Mouse (Mus musculus) T-cell, adult 2 months (primary cell): ENCODE data around the gene Tspan15.

ENCODE experiments used
- DNase-seq: peaks from one replicate; pipeline ENCODE4 v3.0.0; 2022; ENCODE audit warnings: low spot score

The Tspan15 gene

GRCm38 (mm10) chr10:62230708-62231394 is at the start of gene Tspan15:
Tspan15 (minus strand) TSS chr10:62231251.
- peak; percentile 13 for DNase-seq

- no peak for DNase-seq
Observed at GRCm38 (mm10) chr10:62279671-62280070, 48.6 kb upstream of the Tspan15 start.

DNA sequence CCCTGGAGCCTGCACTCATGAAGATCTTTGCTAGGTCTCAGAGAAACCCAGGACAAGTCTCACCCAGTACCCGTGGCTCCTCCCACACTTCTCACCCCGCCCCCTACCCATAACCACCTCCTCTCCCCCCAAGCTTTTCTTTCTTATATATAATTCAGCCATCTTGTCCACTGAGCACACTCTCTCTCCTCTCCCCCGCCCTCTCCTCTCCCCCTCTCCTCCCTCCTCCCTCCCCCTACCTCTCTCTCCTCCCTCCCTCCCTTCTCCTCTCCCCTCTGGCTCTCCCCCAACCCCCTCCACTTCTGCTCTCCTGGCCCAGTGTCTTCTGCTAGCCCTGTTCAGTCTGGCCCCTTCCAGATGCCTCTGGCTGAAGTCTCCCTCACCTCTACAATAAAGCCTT is 48.0 kb upstream of the Tspan15 start:
- no peak for DNase-seq

GRCm38 (mm10) chr10:62277499-62278293 is 46.6 kb upstream of the Tspan15 start:
- DNase-seq: no peak

DNA sequence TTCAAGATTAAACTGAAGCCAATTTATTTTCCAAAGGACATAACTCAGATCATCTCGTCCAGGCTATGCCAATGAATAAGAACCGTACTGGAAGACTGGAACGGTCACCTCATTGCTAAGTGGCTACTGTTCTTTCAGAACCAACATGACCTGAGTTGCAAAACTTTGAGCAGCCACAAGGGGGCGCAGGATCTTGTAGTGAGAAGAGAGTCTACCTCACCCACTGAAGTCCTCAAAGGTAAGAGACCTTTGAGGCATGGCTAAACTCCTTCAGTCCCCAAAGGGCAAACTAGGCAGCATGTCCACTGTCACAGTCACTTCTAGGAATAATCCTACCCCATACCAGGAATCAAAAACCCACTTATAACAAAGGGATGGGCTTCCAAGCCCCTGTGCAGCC is 44.2 kb upstream of the Tspan15 start:
- peak; percentile 64 for DNase-seq

DNA sequence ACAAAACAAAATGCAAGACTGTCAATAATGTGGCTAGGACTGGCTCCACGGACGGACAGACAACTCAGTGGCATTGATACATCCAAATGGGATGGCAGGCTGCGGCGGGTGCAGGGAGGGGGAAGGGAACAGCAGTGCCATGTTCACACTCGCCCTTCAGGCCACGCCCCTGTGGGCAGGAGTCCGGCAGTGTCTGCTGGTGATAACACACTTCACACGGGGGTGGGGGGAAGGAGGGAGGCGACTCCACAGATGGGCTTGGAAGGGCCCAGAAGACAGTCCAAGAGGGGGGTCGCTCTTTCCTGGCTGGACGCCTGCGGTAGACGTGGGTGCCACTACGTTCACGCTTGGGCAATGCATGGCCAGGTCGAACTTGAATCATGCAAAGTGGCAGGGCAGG is 38.2 kb upstream of the Tspan15 start:
- DNase-seq: no peak

GRCm38 (mm10) chr10:62264299-62264698 is 33.2 kb upstream of the Tspan15 start:
- DNase-seq: no peak

- peak; percentile 72 for DNase-seq
Observed at GRCm38 (mm10) chr10:62261115-62261886, 30.2 kb upstream of the Tspan15 start.

- DNase-seq: no peak
Observed at GRCm38 (mm10) chr10:62258298-62258697, 27.2 kb upstream of the Tspan15 start.

DNA sequence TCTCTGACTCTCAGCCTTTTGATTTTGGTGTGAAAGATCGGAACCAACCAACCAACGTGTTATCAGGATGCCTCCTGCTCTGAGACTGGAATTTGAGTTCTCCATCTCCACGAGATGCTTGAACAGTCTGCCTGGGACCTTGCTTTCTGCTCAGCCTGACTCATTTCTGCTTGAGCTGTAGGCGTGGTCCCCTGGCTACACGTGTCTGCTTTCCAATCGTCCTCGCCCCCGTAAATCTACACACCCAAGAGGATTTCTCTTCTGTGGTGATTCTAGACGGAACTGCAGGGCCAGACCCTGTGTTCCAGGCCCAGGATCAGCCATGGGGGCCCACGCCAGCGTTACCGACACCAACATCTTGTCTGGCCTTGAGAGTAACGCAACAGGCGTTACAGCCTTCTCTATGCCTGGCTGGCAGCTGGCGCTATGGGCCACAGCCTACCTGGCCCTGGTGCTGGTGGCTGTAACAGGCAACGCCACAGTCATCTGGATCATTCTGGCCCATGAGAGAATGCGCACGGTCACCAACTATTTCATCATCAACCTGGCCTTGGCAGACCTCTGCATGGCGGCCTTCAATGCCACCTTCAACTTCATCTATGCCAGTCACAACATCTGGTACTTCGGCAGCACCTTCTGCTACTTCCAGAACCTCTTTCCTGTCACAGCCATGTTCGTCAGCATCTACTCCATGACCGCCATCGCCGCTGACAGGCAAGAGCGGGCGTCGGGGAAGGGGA is 21.6 kb upstream of the Tspan15 start:
- DNase-seq: no peak

- no peak for DNase-seq
Observed at GRCm38 (mm10) chr10:62252000-62252488, 21.0 kb upstream of the Tspan15 start, which contains the start of gene Tacr2. Tacr2 (plus strand) TSS chr10:62252438.

DNA sequence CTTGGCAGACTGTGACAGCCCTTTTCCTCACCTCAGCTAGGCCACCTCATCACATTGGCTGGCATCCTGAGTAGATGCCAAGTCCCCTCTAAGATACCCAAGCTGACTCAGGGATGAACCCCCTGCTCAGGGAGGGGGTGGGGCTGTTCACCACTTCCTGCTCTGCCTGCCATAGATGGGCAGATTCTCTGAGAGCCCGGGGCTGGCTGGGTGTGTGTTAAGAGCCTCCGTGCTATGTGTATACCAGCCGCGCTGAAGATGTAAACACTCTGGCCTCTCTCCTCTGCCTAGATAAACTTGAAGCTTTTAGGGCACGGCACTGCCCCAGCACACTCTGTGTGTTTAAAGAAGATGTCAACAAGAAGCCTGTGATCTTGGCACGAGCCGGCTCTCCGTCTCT is 16.8 kb upstream of the Tspan15 start:
- DNase-seq: peak; percentile 52

DNA sequence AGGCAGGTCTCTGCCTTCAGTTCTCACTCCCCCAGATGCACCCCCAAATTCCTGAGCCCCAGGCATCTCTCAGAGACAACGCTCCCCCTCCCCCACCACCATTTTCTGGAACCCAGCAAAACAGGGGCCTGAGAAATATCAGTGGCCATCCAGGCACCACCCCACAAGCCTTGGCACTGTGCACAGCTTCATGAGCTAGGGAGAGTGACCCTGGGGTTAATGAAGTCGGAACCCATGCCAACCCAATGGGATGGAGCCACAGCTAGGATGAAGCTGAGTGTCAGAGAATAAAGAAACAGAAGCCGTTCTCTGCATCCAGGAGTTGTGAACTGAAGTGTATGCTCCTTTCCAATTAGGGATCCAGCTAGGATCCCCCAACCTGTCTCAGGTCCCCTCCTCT is 16.1 kb upstream of the Tspan15 start:
- DNase-seq: no peak

GRCm38 (mm10) chr10:62244067-62244466 is 13.0 kb upstream of the Tspan15 start:
- DNase-seq: no peak

DNA sequence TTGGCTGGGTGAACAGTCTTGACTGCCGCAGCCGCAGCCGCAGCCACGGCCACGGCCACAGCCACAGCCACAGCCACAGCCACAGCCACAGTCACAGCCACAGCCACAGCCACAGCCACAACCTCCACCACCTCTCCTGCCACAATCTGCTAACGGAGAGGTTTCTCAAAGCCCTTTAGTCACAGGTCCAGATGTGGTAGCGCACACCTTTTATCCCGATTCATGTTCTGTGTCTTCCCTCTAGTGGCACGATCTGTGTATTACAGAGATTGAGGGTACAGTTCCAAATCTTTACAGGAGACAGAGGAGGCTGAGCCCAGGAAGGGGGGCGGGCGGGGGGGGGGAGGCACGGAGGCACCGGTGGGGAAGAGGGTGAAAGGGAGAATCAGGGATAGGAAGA is 11.8 kb upstream of the Tspan15 start:
- peak; percentile 62 for DNase-seq

DNA sequence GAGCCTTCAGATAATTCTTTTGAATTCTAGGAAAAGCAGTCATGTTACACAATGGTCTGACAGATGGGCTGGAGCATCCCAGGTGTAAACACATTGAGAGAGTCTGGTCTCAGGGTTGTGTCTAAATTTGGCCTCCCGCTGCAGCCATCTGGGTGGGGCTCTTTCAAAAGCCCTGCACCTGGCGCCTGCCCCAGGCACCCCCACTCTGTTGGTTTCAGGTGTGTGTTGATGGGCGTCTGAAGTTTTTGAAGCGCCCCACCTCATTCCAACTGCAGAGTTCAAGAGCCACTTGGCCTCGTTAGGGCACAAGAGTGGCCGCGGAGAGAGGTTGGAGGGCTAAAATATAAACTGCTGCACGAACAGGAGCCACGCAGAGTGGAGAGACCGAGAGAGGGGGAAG is 11.3 kb upstream of the Tspan15 start:
- no peak for DNase-seq

DNA sequence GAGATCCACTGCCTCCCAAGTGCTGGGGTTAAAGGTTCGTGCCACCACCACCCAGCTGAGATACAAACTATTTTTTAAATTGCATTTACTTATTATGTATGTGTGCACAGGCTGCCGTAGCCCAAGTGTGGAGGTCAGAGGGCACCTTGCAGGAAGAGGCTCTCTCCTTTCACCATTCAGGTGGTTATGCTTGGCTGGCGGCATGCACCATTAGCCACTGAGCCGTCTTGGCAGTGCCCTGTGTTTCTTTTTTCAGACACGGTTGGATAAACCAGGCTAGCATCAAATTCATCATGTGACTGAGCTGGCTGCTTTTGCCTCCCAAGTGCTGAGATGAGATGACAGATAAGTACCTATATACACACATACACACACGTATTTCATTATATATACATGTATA is 8.2 kb upstream of the Tspan15 start:
- DNase-seq: no peak

GRCm38 (mm10) chr10:62238688-62239087 is 7.6 kb upstream of the Tspan15 start:
- no peak for DNase-seq

GRCm38 (mm10) chr10:62237205-62237604 is 6.2 kb upstream of the Tspan15 start:
- no peak for DNase-seq

DNA sequence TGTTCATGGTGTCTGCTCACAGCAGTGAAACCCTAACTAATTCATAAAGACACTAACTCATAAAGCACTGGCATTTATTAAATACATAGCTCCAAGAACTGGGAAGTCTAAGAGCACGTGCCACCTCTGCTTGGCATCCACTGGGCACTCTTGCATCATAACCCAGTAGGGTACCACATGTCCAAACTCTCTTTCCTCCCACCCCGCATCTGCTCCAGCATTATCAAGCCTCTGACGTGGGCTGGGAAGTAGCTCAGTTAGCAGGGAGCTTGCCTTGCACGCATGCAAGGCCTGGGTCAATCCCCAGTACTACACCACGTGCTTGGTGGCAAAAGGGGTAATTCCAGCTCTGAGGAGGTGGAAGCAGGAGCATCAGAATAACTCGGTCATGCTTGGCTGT is 5.1 kb upstream of the Tspan15 start:
- DNase-seq: no peak

GRCm38 (mm10) chr10:62231811-62232210 is 760 bp upstream of the Tspan15 start:
- no peak for DNase-seq

- DNase-seq: no peak
Observed at GRCm38 (mm10) chr10:62231395-62231732, 313 bp upstream of the Tspan15 start.
